In genomic region chr4:22392777-22393473, GRCm38 (mm10) we compare ENCODE assay signal across 16 mouse cellular contexts. TPM values are rescaled to one million over a fixed set of nuclear protein-coding genes. Genes with fewer than 3 reads are reported as not detected.
DNase-seq lines count a peak whose midpoint lies in the region; ATAC-seq and TF ChIP-seq lines count a peak whose summit lies in the region.
"Had no signal": no experiment of that assay in that cellular context is flagged by ENCODE, and none has a peak within 500 bp of the region (broad histone marks: within the 10 kb centered on the region; RNA-seq: fewer than 3 reads in every experiment).

No protein-coding gene starts in this region.

- H3K4me1 ChIP-seq in kidney, postnatal 0 days (replicated peaks; ENCODE audit: insufficient read depth, low read length): no peaks in the 10 kb centered on the region
- peaks cover 12% of the 10 kb centered on the region; the same call in 1 of the 2 replicates for H3K4me1 ChIP-seq in forebrain, embryonic 15.5 days
- H3K4me1 ChIP-seq: liver, embryonic 13.5 days had no signal

- H3K27me3 ChIP-seq in kidney, postnatal 0 days (ENCODE audit: insufficient read depth, low read length): no peaks in the 10 kb centered on the region
- H3K27me3 ChIP-seq in forebrain, embryonic 15.5 days: no peaks in the 10 kb centered on the region
- H3K27me3 ChIP-seq: liver, embryonic 13.5 days had no signal

- no peak for TF ChIP-seq CTCF in kidney, postnatal 0 days (IDR thresholded peaks at IDR 0.05; ENCODE audit: low read depth)

- ATAC-seq in kidney, postnatal 0 days (replicated peaks; ENCODE audit: low FRiP score, low read depth): no peak
- peak; percentile 83 for ATAC-seq in forebrain, embryonic 15.5 days (replicated peaks)
- ATAC-seq in megakaryocyte, adult 5-6 weeks (ENCODE audit: poor library complexity, severe bottlenecking): peak; percentile 76
- ATAC-seq: CD4-positive, CD25-positive, alpha-beta regulatory T cell, adult 4 months had no signal

- no peak overlapping the region for H3K4me2 ChIP-seq in kidney, postnatal 0 days (ENCODE audit: low read length)
- H3K4me2 ChIP-seq in forebrain, embryonic 15.5 days (replicated peaks): no peak overlapping the region
- H3K4me2 ChIP-seq: liver, embryonic 13.5 days had no signal

- H3K4me3 ChIP-seq in kidney, postnatal 0 days (replicated peaks; ENCODE audit: low read depth, low read length): no peak overlapping the region
- no peak overlapping the region for H3K4me3 ChIP-seq in forebrain, embryonic 15.5 days
- H3K4me3 ChIP-seq: erythroblast, embryonic 14.5 days; liver, embryonic 13.5 days had no signal

- 60% methylated on average over 13 of the region's 13 CpGs for WGBS in kidney, postnatal 0 days
- WGBS in forebrain, embryonic 15.5 days: 41% methylated on average over 13 of the region's 13 CpGs

- peak; percentile 66 for DNase-seq in kidney, postnatal 0 days (ENCODE audit: low spot score)
- no peak for DNase-seq in kidney, postnatal 14 days
- peak; percentile 81 for DNase-seq in Muller cell, postnatal 12 days (ENCODE audit: inconsistent ontology term)
- DNase-seq in urinary bladder, adult 18-20 months (ENCODE audit: low spot score in 2 of 2): no peak
- DNase-seq in c-Kit-positive CD71-positive TER-119-positive erythroid progenitor cells, embryonic 14.5 days (ENCODE audit: low spot score): no peak
- DNase-seq in layer of hippocampus, adult 9-10 months (ENCODE audit: low spot score): no peak
- DNase-seq: adrenal gland, postnatal 36 days; cerebellum, postnatal 14 days; heart, postnatal 14 days; kidney, postnatal 36 days; liver, embryonic 13.5 days; lung, postnatal 36 days had no signal

- H3K9ac ChIP-seq in kidney, postnatal 0 days (ENCODE audit: low read depth, low read length): no peak overlapping the region
- H3K9ac ChIP-seq in forebrain, embryonic 15.5 days (replicated peaks): no peak overlapping the region
- H3K9ac ChIP-seq: liver, embryonic 13.5 days had no signal

- no peaks in the 10 kb centered on the region for H3K36me3 ChIP-seq in kidney, postnatal 0 days (ENCODE audit: insufficient read depth, low read length)
- no peaks in the 10 kb centered on the region for H3K36me3 ChIP-seq in forebrain, embryonic 15.5 days

- H3K9me3 ChIP-seq in kidney, postnatal 0 days (replicated peaks; ENCODE audit: low read length): no peaks in the 10 kb centered on the region
- no peaks in the 10 kb centered on the region for H3K9me3 ChIP-seq in forebrain, embryonic 15.5 days
- H3K9me3 ChIP-seq: liver, embryonic 13.5 days had no signal

- no peak overlapping the region for H3K27ac ChIP-seq in kidney, postnatal 0 days
- H3K27ac ChIP-seq in forebrain, embryonic 15.5 days (replicated peaks): no peak overlapping the region
- H3K27ac ChIP-seq: liver, embryonic 13.5 days had no signal

RNA-seq across cellular contexts. Expression of gene Fbxl4, which starts 35.6 kb away (rescaled TPM):
- polyA plus RNA-seq in kidney, postnatal 0 days (2015; fragmentation: Nextera tagmentation; extraction: Ambion mirVana): 18.2 and 18.7 TPM in 2 replicates
- 11.4 and 11.9 TPM in 2 replicates for polyA plus RNA-seq in forebrain, embryonic 15.5 days (2015; fragmentation: Nextera tagmentation; extraction: Ambion mirVana)
- 12.8 and 15.0 TPM in 2 replicates for total RNA-seq in megakaryocyte, adult 5-6 weeks (2015)
- total RNA-seq in megakaryocyte, adult 5-6 weeks (2017): 6.9 and 8.2 TPM in 2 replicates

Comparison
In these comparisons a context has a peak if more than half of its experiments do, and no peak if none do; other contexts are left out.
1. DNase-seq: peak in kidney, postnatal 0 days (single experiment) and Muller cell, postnatal 12 days (single experiment); none in kidney, postnatal 14 days (single experiment), urinary bladder, adult 18-20 months (0 of 2), c-Kit-positive CD71-positive TER-119-positive erythroid progenitor cells, embryonic 14.5 days (single experiment) and layer of hippocampus, adult 9-10 months (single experiment).